Mouse (Mus musculus): Measurements from ENCODE around the gene Gm36176.
"Not testable (repeated sequence)": the region's sequence is repeated elsewhere in the genome, so short reads cannot be mapped to it uniquely, and the experiment has no call there.

Gm36176 gene

DNA sequence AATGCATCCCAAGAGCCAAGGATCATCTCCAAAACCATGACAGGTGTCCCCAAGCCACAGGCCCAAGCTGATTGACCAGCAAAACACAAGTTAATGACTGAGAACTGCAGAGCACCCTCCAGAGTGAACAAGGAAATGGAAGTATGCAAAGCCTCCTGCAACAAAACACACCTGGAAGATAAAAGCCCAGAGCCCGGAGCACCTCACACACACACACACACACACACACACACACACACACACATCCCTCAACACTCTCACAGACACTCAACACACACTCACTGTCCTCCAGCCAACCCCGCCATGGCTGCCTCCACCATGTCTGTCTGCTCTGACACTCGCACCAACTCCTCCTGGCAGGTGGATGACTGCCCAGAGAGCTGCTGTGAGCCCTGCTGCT, at the start of gene Gm36176:
Gene Gm36176 (plus strand): TSS at position 301 of the 400 bp plus-strand sequence.
- no peak for DNase-seq (ENCODE audit: low spot score)

- no peak for DNase-seq (ENCODE audit: low spot score)
These were observed 48.9 kb upstream of the Gm36176 start for GRCm38 (mm10) chr10:77797677-77798076.

- not testable (repeated sequence) for DNase-seq (ENCODE audit: low spot score)
These were observed 48.3 kb upstream of the Gm36176 start for GRCm38 (mm10) chr10:77798164-77798920.

- no peak for DNase-seq (ENCODE audit: low spot score)
These were observed 47.6 kb upstream of the Gm36176 start, which contains the start of gene Gm19668 for GRCm38 (mm10) chr10:77798921-77799508. Gene Gm19668 (minus strand): TSS chr10:77799133.

- no peak for DNase-seq (ENCODE audit: low spot score)
These were observed 42.5 kb upstream of the Gm36176 start for GRCm38 (mm10) chr10:77804095-77804494.

DNA sequence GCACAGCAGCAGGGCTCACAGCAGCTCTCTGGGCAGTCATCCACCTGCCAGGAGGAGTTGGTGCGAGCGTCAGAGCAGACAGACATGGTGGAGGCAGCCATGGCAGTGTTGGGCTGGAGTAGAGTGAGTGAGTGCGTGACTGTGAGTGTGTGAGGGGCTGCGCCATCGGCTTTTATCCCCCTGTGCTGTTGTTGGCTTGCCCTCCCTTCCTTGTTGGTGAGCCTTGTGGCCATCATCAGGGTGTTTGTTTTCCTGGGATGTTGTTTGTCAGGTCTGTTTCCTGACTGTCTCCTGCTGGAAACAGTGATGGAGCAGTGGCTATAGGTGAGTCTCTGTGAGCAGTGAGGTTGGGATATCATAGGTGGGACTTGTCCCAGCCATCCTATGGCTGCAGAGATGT, 34.9 kb upstream of the Gm36176 start, which contains the start of gene Gm9507:
Gene Gm9507 (minus strand): TSS at position 101 of the 400 bp plus-strand sequence.
- no peak for DNase-seq (ENCODE audit: low spot score)

- DNase-seq (ENCODE audit: low spot score): no peak
These were observed 32.2 kb upstream of the Gm36176 start, which contains the start of gene Gm2696 for GRCm38 (mm10) chr10:77814382-77814781. Gene Gm2696 (plus strand): TSS chr10:77814682.

DNA sequence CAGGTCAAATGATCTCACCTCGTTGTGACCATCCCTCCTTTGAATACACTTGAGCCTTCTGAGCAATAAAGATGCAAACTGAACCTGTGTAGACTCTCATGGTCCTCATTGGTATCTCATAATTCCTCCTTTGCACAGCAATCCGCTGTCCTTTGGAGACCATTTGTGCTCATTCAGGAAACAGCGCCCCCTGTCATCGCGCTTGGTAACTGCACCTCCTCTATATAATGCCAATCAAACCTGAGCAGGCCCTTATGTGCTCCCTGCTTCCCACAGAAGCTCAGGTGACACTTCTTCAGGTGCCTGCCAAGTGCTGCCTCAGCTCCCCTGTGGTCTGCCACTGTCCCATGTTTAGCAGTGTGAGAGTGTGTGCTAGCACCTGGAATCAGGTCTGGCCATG, 31.1 kb upstream of the Gm36176 start:
- no peak for DNase-seq (ENCODE audit: low spot score)

DNA sequence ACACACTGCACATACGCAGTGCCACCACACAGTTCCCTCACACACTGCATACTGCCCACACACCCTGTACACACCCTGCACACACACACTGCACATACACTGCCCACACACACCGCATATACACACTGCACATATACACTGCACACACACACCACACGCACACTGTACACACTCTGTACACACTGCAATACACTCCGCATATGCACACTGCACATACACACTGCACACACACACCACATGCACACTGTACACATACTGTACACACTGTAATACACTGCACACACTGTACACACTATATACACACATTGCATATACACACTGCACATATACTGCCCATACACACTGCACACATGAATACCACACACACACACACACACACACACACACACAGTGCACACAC, 28.1 kb upstream of the Gm36176 start:
- DNase-seq (ENCODE audit: low spot score): no peak

GRCm38 (mm10) chr10:77819203-77819602, 27.4 kb upstream of the Gm36176 start:
- no peak for DNase-seq (ENCODE audit: low spot score)

DNA sequence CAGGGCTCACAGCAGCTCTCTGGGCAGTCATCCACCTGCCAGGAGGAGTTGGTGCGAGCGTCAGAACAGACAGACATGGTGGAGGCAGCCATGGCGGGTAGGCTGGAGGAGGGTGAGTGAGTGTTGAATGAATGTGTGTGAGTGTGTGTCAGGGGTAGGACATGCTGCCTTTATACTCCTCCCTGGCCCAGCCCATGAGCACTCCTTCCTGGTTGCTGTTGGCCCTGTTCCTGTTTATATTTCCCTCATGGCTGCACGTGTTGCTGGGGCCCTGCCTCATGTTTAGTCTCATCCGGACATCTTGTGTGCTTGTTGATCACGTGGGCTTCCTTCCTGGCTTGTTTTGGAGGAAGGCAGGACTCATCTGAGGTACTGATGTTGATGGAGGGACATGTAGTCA, 19.7 kb upstream of the Gm36176 start, which contains the start of gene Krtap10-4:
Gene Krtap10-4 (minus strand): TSS at position 145 of the 400 bp plus-strand sequence.
- DNase-seq (ENCODE audit: low spot score): no peak

DNA sequence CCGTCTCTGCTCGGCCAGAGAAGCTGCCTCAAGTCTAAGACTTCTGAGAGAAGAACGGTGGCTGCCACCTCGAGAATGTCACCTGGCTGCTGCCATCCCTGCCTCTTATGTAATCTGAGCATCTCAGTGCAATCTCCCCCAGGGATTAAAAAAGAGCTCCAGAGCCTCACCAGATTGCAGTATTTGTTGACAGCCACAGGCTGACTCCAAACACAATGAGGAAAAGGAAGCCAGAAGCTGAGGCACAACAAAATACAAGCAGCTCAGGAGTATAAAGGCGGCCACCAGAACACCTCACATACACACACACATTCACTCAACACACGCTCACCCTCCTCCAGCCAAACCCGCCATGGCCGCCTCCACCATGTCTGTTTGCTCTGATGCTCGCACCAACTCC, 11.0 kb upstream of the Gm36176 start, which contains the start of gene Krtap10-10:
Gene Krtap10-10 (plus strand): TSS at position 301 of the 400 bp plus-strand sequence.
- no peak for DNase-seq (ENCODE audit: low spot score)

DNA sequence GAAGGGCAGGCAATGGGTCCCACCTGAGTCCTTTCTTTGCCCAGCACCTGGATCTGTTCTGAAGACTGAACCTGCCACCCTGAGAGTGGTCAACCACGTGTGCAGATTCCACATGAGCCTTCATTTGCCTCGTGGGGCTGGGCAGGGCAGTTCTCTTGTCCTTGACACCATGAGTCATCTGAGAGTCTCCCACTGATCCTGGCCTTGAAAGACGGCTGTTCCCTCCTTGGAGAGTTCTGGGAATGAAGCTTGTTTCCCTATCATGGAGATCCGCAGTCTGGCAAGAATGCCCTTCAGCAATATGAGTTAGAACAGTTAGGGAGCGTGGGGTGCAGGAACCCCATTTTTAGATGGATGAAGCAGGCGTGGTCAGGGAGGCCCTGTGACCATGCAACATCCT, 7.6 kb upstream of the Gm36176 start:
- DNase-seq (ENCODE audit: low spot score): no peak

DNA sequence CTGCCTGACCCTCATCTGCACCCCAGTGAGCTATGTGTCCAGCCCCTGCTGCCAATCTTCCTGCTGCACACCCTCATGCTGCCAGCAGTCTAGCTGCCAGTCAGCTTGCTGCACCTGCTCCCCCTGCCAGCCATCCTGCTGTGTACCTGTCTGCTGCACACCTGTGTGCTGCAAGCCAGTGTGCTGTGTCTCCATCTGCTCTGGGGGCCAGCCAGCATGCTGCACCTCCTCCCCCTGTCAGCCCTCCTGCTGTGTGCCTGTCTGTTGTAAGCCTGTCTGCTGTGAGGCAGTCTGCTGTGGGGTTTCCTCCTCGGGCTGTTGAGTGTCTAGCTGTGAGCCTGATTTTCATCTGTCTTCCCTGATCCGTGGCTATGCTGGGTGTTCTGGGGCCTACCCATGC, 358 bp downstream of the Gm36176 start:
- DNase-seq (ENCODE audit: low spot score): no peak

DNA sequence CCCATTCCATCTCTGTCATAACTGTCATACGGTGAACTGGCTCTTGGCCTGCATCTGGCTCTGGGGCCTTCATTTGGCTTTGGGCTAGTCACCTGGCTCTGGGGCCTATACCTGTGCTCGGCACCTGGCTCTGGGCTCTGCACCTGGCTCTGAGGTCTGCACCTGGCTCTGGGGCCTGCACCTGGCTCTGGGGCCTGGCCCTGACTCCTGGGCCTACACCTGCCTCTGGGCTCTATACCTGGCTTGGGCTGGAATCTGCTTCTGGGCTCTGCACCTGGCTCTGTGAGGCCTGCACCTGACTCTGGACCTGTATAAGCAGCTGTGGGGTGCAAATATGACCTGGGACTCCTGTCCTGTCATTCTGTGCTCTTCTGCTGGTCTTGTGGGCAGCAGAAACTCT, 935 bp downstream of the Gm36176 start:
- no peak for DNase-seq (ENCODE audit: low spot score)

DNA sequence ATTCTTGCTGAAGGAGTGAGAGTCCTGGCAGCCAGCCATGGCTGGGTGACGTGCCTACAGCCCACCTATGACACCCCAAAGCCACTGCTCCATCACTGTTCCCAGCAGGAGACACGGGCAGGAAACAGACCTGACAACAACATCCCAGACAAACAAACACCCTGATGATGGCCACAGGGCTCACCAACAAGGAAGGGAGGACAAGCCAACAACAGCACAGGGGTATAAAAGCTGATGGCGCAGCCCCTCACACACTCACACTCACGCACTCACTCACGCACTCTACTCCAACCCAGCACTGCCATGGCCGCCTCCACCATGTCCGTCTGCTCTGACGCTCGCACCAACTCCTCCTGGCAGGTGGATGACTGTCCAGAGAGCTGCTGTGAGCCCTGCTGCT, 6.0 kb downstream of the Gm36176 start, which contains the start of gene Gm10318:
Gene Gm10318 (plus strand): TSS at position 301 of the 400 bp plus-strand sequence.
- DNase-seq (ENCODE audit: low spot score): no peak

GRCm38 (mm10) chr10:77861675-77862074, 15.1 kb downstream of the Gm36176 start, which contains the start of gene Gm3285:
Gene Gm3285 (plus strand): TSS chr10:77861975.
- DNase-seq (ENCODE audit: low spot score): no peak

GRCm38 (mm10) chr10:77864067-77864761, 17.6 kb downstream of the Gm36176 start:
- DNase-seq (ENCODE audit: low spot score): no peak

GRCm38 (mm10) chr10:77864762-77865143, 18.1 kb downstream of the Gm36176 start:
- DNase-seq (ENCODE audit: low spot score): no peak

GRCm38 (mm10) chr10:77867546-77867945, 20.9 kb downstream of the Gm36176 start:
- DNase-seq (ENCODE audit: low spot score): no peak

GRCm38 (mm10) chr10:77869651-77870050, 23.0 kb downstream of the Gm36176 start:
- no peak for DNase-seq (ENCODE audit: low spot score)

- DNase-seq (ENCODE audit: low spot score): no peak
These were observed 32.4 kb downstream of the Gm36176 start for GRCm38 (mm10) chr10:77878985-77879384.

Data from layer of hippocampus, adult 9-10 months (tissue).